Mouse (Mus musculus): ENCODE data around the gene Palmd.

GRCm38 (mm10) chr3:116943422-116943821 lies 25.4 kb downstream of the Palmd start:
- TF ChIP-seq CTCF (IDR thresholded peaks at IDR 0.05; ENCODE audit: low read depth) (no peak), EP300 (IDR thresholded peaks at IDR 0.05; ENCODE audit: low read depth) (peak; percentile 55; the same call in 1 of the 2 replicates)
